Mouse (Mus musculus): ENCODE data around the gene Mtus2.

Gene Mtus2

GRCm38 (mm10) chr5:147957592-147958271 is 612 bp downstream of the Mtus2 start:
- no peak for DNase-seq (ENCODE audit: low read depth)

- no peak for DNase-seq (ENCODE audit: low read depth)
These were observed 1.4 kb downstream of the Mtus2 start for GRCm38 (mm10) chr5:147958552-147958951.

- DNase-seq (ENCODE audit: low read depth): no peak
These were observed 2.0 kb downstream of the Mtus2 start for GRCm38 (mm10) chr5:147959088-147959487.

GRCm38 (mm10) chr5:147960793-147961192 is 3.7 kb downstream of the Mtus2 start:
- no peak for DNase-seq (ENCODE audit: low read depth)

- no peak for DNase-seq (ENCODE audit: low read depth)
These were observed 6.9 kb downstream of the Mtus2 start for GRCm38 (mm10) chr5:147963820-147964580.

- DNase-seq (ENCODE audit: low read depth): no peak
These were observed 7.7 kb downstream of the Mtus2 start for GRCm38 (mm10) chr5:147964776-147965175.

- no peak for DNase-seq (ENCODE audit: low read depth)
These were observed 9.5 kb downstream of the Mtus2 start for GRCm38 (mm10) chr5:147966646-147967045.

GRCm38 (mm10) chr5:147969566-147969965 is 12.4 kb downstream of the Mtus2 start:
- no peak for DNase-seq (ENCODE audit: low read depth)

- DNase-seq (ENCODE audit: low read depth): no peak
These were observed 18.9 kb downstream of the Mtus2 start for GRCm38 (mm10) chr5:147976001-147976400.

GRCm38 (mm10) chr5:147980606-147981005 is 23.5 kb downstream of the Mtus2 start:
- DNase-seq (ENCODE audit: low read depth): no peak

GRCm38 (mm10) chr5:147990289-147990688 is 33.2 kb downstream of the Mtus2 start:
- DNase-seq (ENCODE audit: low read depth): no peak

GRCm38 (mm10) chr5:147990775-147991174 is 33.7 kb downstream of the Mtus2 start:
- DNase-seq (ENCODE audit: low read depth): no peak

GRCm38 (mm10) chr5:147992581-147993378 is 35.7 kb downstream of the Mtus2 start:
- no peak for DNase-seq (ENCODE audit: low read depth)

GRCm38 (mm10) chr5:148005263-148005662 is 48.1 kb downstream of the Mtus2 start:
- DNase-seq (ENCODE audit: low read depth): no peak

GRCm38 (mm10) chr5:148012156-148012555 is 55.0 kb downstream of the Mtus2 start:
- DNase-seq (ENCODE audit: low read depth): no peak

- no peak for DNase-seq (ENCODE audit: low read depth)
These were observed 57.2 kb downstream of the Mtus2 start for GRCm38 (mm10) chr5:148014133-148014854.

- no peak for DNase-seq (ENCODE audit: low read depth)
These were observed 58.3 kb downstream of the Mtus2 start for GRCm38 (mm10) chr5:148015383-148015782.

GRCm38 (mm10) chr5:148017371-148017770 is 60.3 kb downstream of the Mtus2 start:
- DNase-seq (ENCODE audit: low read depth): no peak

GRCm38 (mm10) chr5:148022784-148023183 is 65.7 kb downstream of the Mtus2 start:
- no peak for DNase-seq (ENCODE audit: low read depth)

- no peak for DNase-seq (ENCODE audit: low read depth)
These were observed 69.6 kb downstream of the Mtus2 start for GRCm38 (mm10) chr5:148026401-148027349.

- DNase-seq (ENCODE audit: low read depth): no peak
These were observed 70.9 kb downstream of the Mtus2 start for GRCm38 (mm10) chr5:148027985-148028384.
